ENCODE assay signal across 8 mouse cellular contexts in genomic region chr7:59228045-59228865, GRCm38 (mm10). TPM values are rescaled to one million over a fixed set of nuclear protein-coding genes. Genes with fewer than 3 reads are reported as not detected.
A peak's percentile ranks its signal among the peaks of the same experiment; 100 is the strongest.
DNase-seq lines count a peak whose midpoint lies in the region; ATAC-seq and TF ChIP-seq lines count a peak whose summit lies in the region.

Gene Ube3a, plus strand, starts transcription at chr7:59228750.

- H3K36me3 ChIP-seq in MEL (ENCODE audit: control insufficient read depth in 1 of 2, insufficient read depth in 2 of 2, low read length in 2 of 2): peaks cover 0 to 20% of the 10 kb centered on the region in 2 experiments; a peak in 2 of 4 replicates
- H3K36me3 ChIP-seq in forebrain, postnatal 0 days (ENCODE audit: insufficient read depth): no peaks in the 10 kb centered on the region
- no peaks in the 10 kb centered on the region for H3K36me3 ChIP-seq in lung, embryonic 15.5 days

- under 1% methylated on average over 50 of the region's 50 CpGs for WGBS in cerebellum, adult 2 months
- WGBS in forebrain, postnatal 0 days: under 1% methylated on average over 50 of the region's 50 CpGs
- under 1% methylated on average over 50 of the region's 50 CpGs for WGBS in lung, embryonic 15.5 days

- peak within 1 kb of the TSS; percentile 71 for H3K4me2 ChIP-seq in forebrain, postnatal 0 days (ENCODE audit: low read depth)
- H3K4me2 ChIP-seq in lung, embryonic 15.5 days: peak within 1 kb of the TSS; percentile 68

- TF ChIP-seq POLR2A in MEL (IDR thresholded peaks at IDR 0.05; ENCODE audit: control insufficient read depth in 1 of 2, insufficient read depth in 1 of 2, low read depth in 1 of 2, low read length in 2 of 2, poor library complexity in 1 of 2): peak; percentile 53 to 96; a peak in 3 of 4 replicates
- peak; percentile 76 for TF ChIP-seq POLR2A in cerebellum, adult 2 months (IDR thresholded peaks at IDR 0.05; ENCODE audit: borderline replicate concordance, insufficient read depth, low read length)

- no peaks in the 10 kb centered on the region for H3K9me3 ChIP-seq in MEL (replicated peaks; ENCODE audit: insufficient read depth, low read length)
- no peaks in the 10 kb centered on the region for H3K9me3 ChIP-seq in forebrain, postnatal 0 days (ENCODE audit: low read length)
- no peaks in the 10 kb centered on the region for H3K9me3 ChIP-seq in lung, embryonic 15.5 days

- H3K4me1 ChIP-seq in MEL (ENCODE audit: control insufficient read depth in 1 of 2, insufficient read depth in 2 of 2, low read length in 2 of 2): peaks cover 2 to 10% of the 10 kb centered on the region in 2 experiments; a peak in 2 of 4 replicates
- no peaks in the 10 kb centered on the region; the same call in 1 of the 2 replicates for H3K4me1 ChIP-seq in cerebellum, adult 2 months (ENCODE audit: control insufficient read depth, insufficient read depth, low read length)
- H3K4me1 ChIP-seq in forebrain, postnatal 0 days (ENCODE audit: insufficient read depth): peaks cover 11% of the 10 kb centered on the region
- H3K4me1 ChIP-seq in lung, embryonic 15.5 days: no peaks in the 10 kb centered on the region

- peak; percentile 96 for DNase-seq in MEL (ENCODE audit: low read depth, low spot score)
- DNase-seq in cerebellum, adult 2 months: peak; percentile 98
- peak; percentile 99 for DNase-seq in forebrain, postnatal 0 days
- peak; percentile 98 for DNase-seq in heart, postnatal 4 days
- DNase-seq in layer of hippocampus, adult 8-10 months (ENCODE audit: low spot score in 2 of 2): peak; percentile 97
- DNase-seq in ovary, adult 18-20 months (ENCODE audit: low spot score): peak; percentile 98
- DNase-seq in thymus, postnatal 10 days (ENCODE audit: low spot score in 2 of 2): peak; percentile 94

- no peak for TF ChIP-seq CTCF in MEL (IDR thresholded peaks at IDR 0.05 in 2 of 3, conservative IDR thresholded peaks at IDR 0.05 in 1 of 3; ENCODE audit: control insufficient read depth in 1 of 3, insufficient read depth in 1 of 3, low read depth in 2 of 3, low read length in 3 of 3, poor library complexity in 1 of 3, severe bottlenecking in 1 of 3)
- TF ChIP-seq CTCF in cerebellum, adult 2 months (IDR thresholded peaks at IDR 0.05; ENCODE audit: borderline replicate concordance, insufficient read depth, low read depth, low read length): no peak; the same call in 1 of the 2 replicates
- peak; percentile 31; the same call in 1 of the 2 replicates for TF ChIP-seq CTCF in forebrain, postnatal 0 days (IDR thresholded peaks at IDR 0.05; ENCODE audit: low read depth)

- H3K27ac ChIP-seq in MEL (ENCODE audit: control insufficient read depth, low read depth, low read length): peak within 1 kb of the TSS; percentile 94
- peak within 1 kb of the TSS; percentile 85 for H3K27ac ChIP-seq in cerebellum, adult 2 months (ENCODE audit: insufficient read depth, low read length)
- H3K27ac ChIP-seq in forebrain, postnatal 0 days (ENCODE audit: low read depth, low read length): peak within 1 kb of the TSS; percentile 99
- H3K27ac ChIP-seq in lung, embryonic 15.5 days: peak within 1 kb of the TSS; percentile 97

- no peaks in the 10 kb centered on the region for H3K27me3 ChIP-seq in MEL (ENCODE audit: control insufficient read depth in 1 of 2, insufficient read depth in 2 of 2, low read length in 2 of 2)
- H3K27me3 ChIP-seq in cerebellum, adult 2 months (ENCODE audit: control insufficient read depth, insufficient read depth, low read length): no peaks in the 10 kb centered on the region
- no peaks in the 10 kb centered on the region for H3K27me3 ChIP-seq in forebrain, postnatal 0 days (ENCODE audit: insufficient read depth, low read length)
- no peaks in the 10 kb centered on the region for H3K27me3 ChIP-seq in lung, embryonic 15.5 days

- TF ChIP-seq EP300 in MEL (IDR thresholded peaks at IDR 0.05; ENCODE audit: low read depth in 1 of 2, low read length in 2 of 2): no peak

- H3K9ac ChIP-seq in MEL (ENCODE audit: control insufficient read depth, low read depth, low read length, poor library complexity, severe bottlenecking): peak within 1 kb of the TSS; percentile 94
- peak within 1 kb of the TSS; percentile 93 for H3K9ac ChIP-seq in forebrain, postnatal 0 days
- H3K9ac ChIP-seq in lung, embryonic 15.5 days: peak within 1 kb of the TSS; percentile 99

- no peak for TF ChIP-seq RAD21 in MEL (IDR thresholded peaks at IDR 0.05; ENCODE audit: low read depth, low read length)

- H3K79me2 ChIP-seq in MEL (ENCODE audit: control insufficient read depth, insufficient read depth, low read length, poor library complexity): peaks cover 32% of the 10 kb centered on the region

- H3K4me3 ChIP-seq in MEL (ENCODE audit: control insufficient read depth in 1 of 2, insufficient read depth in 1 of 2, low read depth in 2 of 2, low read length in 2 of 2): peak within 1 kb of the TSS; percentile 76 to 91
- peak within 1 kb of the TSS; percentile 82 for H3K4me3 ChIP-seq in cerebellum, adult 2 months (replicated peaks; ENCODE audit: insufficient read depth, low read depth, low read length)
- peak within 1 kb of the TSS; percentile 68 for H3K4me3 ChIP-seq in forebrain, postnatal 0 days (ENCODE audit: low read depth, low read length)
- peak within 1 kb of the TSS; percentile 98 for H3K4me3 ChIP-seq in lung, embryonic 15.5 days

- ATAC-seq in forebrain, postnatal 0 days: peak; percentile 96
- peak; percentile 99 for ATAC-seq in lung, embryonic 15.5 days (ENCODE audit: borderline replicate concordance, extremely low read depth, low FRiP score, low TSS enrichment)

TF ChIP-seq in MEL, 35 proteins besides CTCF, POLR2A, EP300 and RAD21:
- peak; percentile 38; the same call in 1 of the 2 replicates for TF ChIP-seq USF1 (IDR thresholded peaks at IDR 0.05; ENCODE audit: low read depth, low read length)
- no peak for TF ChIP-seq MAFK (IDR thresholded peaks at IDR 0.05; ENCODE audit: borderline replicate concordance, low read depth, low read length)
- peak; percentile 98 for TF ChIP-seq NRF1 (IDR thresholded peaks at IDR 0.05; ENCODE audit: insufficient read depth, low read depth, low read length, poor library complexity, severe bottlenecking)
- no peak; the same call in 1 of the 2 replicates for TF ChIP-seq MAZ (IDR thresholded peaks at IDR 0.05; ENCODE audit: low read depth, low read length)
- 0 out of 2 replicates have a peak, but pooled peaks have one; percentile 28 for TF ChIP-seq CHD1 (IDR thresholded peaks at IDR 0.05; ENCODE audit: low read depth, low read length)
- peak; percentile 88 for TF ChIP-seq MAX (IDR thresholded peaks at IDR 0.05; ENCODE audit: low read length)
- TF ChIP-seq RCOR1 (IDR thresholded peaks at IDR 0.05; ENCODE audit: low read depth, low read length): no peak
- TF ChIP-seq MYB (IDR thresholded peaks at IDR 0.05; ENCODE audit: low read depth, low read length): no peak
- TF ChIP-seq HCFC1 (IDR thresholded peaks at IDR 0.05; ENCODE audit: low read depth, low read length): peak; percentile 81
- TF ChIP-seq CHD2 (IDR thresholded peaks at IDR 0.05; ENCODE audit: low read length): peak; percentile 88
- TF ChIP-seq TBP (IDR thresholded peaks at IDR 0.05; ENCODE audit: low read depth, low read length): peak; percentile 82
- no peak for TF ChIP-seq GATA1 (IDR thresholded peaks at IDR 0.05; ENCODE audit: low read depth, low read length)
- peak; percentile 19; the same call in 1 of the 2 replicates for TF ChIP-seq ETS1 (IDR thresholded peaks at IDR 0.05; ENCODE audit: low read depth, low read length)
- peak; percentile 61 for TF ChIP-seq SIN3A (IDR thresholded peaks at IDR 0.05; ENCODE audit: low read length)
- peak; percentile 76; the same call in 1 of the 2 replicates for TF ChIP-seq TCF12 (IDR thresholded peaks at IDR 0.05; ENCODE audit: low read depth, low read length)
- peak; percentile 52; the same call in 1 of the 2 replicates for TF ChIP-seq KAT2A (conservative IDR thresholded peaks at IDR 0.05; ENCODE audit: low read depth, low read length)
- TF ChIP-seq E2F4 (IDR thresholded peaks at IDR 0.05; ENCODE audit: borderline replicate concordance, low read depth, low read length): no peak
- TF ChIP-seq ZKSCAN1 (IDR thresholded peaks at IDR 0.05; ENCODE audit: low read depth, low read length): no peak
- peak; percentile 65; the same call in 1 of the 2 replicates for TF ChIP-seq ZMIZ1 (IDR thresholded peaks at IDR 0.05; ENCODE audit: low read depth, low read length)
- peak; percentile 37; the same call in 1 of the 2 replicates for TF ChIP-seq POLR2AphosphoS5 (IDR thresholded peaks at IDR 0.05; ENCODE audit: borderline replicate concordance, low read depth, low read length)
- TF ChIP-seq GABPA (IDR thresholded peaks at IDR 0.05; ENCODE audit: low read depth, low read length): no peak
- TF ChIP-seq ZC3H11A (IDR thresholded peaks at IDR 0.05; ENCODE audit: low read depth, low read length): no peak
- TF ChIP-seq MYC (IDR thresholded peaks at IDR 0.05; ENCODE audit: low read depth, low read length): peak; percentile 95
- TF ChIP-seq POLR2AphosphoS2 (IDR thresholded peaks at IDR 0.05; ENCODE audit: low read length): peak; percentile 62; the same call in 1 of the 2 replicates
- peak; percentile 84 for TF ChIP-seq NELFE (IDR thresholded peaks at IDR 0.05; ENCODE audit: low read depth, low read length)
- TF ChIP-seq MXI1 (IDR thresholded peaks at IDR 0.05; ENCODE audit: low read depth, low read length): peak; percentile 97
TF ChIP-seq in MEL: peak in this region for 17.

RNA-seq across cellular contexts. Expression of gene Ube3a, which starts in this region (rescaled TPM):
- total RNA-seq in MEL (2012; rRNA removed): 81.7 and 84.1 TPM in 2 replicates
- 100 to 1,000 TPM in 1 of 2 experiments, 10 to 100 TPM in 1; 46.3 to 112 TPM for polyA plus RNA-seq in MEL (2012; ENCODE audit: insufficient read depth in 1 of 2, insufficient read length in 2 of 2, low read depth in 1 of 2, low replicate concordance in 2 of 2, missing spikeins in 1 of 2)
- 34.5 and 41.3 TPM in 2 replicates for polyA plus RNA-seq in cerebellum, adult 2 months (2012; rRNA removed)
- total RNA-seq in forebrain, postnatal 0 days (2014; rRNA removed): 97.5 and 129 TPM in 2 replicates
- polyA plus RNA-seq in forebrain, postnatal 0 days (2015; fragmentation: Nextera tagmentation; extraction: Ambion mirVana): 114 and 145 TPM in 2 replicates
- total RNA-seq in heart, postnatal 4 days (2021): 100 to 1,000 TPM; 143 to 145 TPM
- 100 to 1,000 TPM; 127 to 153 (median 140) TPM for total RNA-seq in layer of hippocampus, adult 8-10 months (2022)
- 116 and 125 TPM in 2 replicates for polyA plus RNA-seq in lung, embryonic 15.5 days (2015; fragmentation: Nextera tagmentation; extraction: Ambion mirVana)

Comparison
In these comparisons a context has a peak if more than half of its experiments do, and no peak if none do; other contexts are left out.
1. Peak in every context shown above with its lines: DNase-seq, ATAC-seq, H3K4me3 ChIP-seq and H3K27ac ChIP-seq.